Mouse (Mus musculus): ENCODE measurements around the gene Ndufa6.

DNA sequence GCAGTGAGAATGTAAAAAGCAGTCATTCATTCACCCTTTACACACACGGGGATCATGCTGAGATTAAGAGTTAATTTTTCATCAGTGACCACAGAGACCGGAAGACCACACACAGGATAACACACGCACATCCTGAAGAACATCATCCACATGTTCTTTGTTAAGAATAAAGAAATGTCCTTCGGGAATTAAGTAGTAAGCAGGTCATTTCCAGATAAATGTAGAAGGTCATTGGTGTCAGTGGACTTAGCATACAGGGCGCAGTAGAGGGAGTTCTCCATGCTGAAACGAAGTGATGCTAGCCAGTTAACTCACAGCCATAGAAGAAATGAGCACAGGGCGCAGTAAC, 26.6 kb upstream of the Ndufa6 start:
- TF ChIP-seq CTCF (IDR thresholded peaks at IDR 0.05; ENCODE audit: low read depth) (no peak), EP300 (IDR thresholded peaks at IDR 0.05; ENCODE audit: low read depth) (no peak)
